In genomic region chr2:173407133-173407532, GRCm38 (mm10) we compare ENCODE assay signal across 9 mouse cellular contexts.
DNase-seq lines count a peak whose midpoint lies in the region; ATAC-seq lines count a peak whose summit lies in the region.
"Had no signal": no experiment of that assay in that cellular context is flagged by ENCODE, and none has a peak within 500 bp of the region (broad histone marks: within the 10 kb centered on the region; RNA-seq: fewer than 3 reads in every experiment).

No protein-coding gene starts in this region.

- no peak overlapping the region for H3K27ac ChIP-seq in kidney, embryonic 16.5 days (ENCODE audit: low read length)
- no peak overlapping the region; the same call in 1 of the 2 replicates for H3K27ac ChIP-seq in hindbrain, embryonic 11.5 days (ENCODE audit: low read depth, low read length)
- no peak overlapping the region for H3K27ac ChIP-seq in lung, embryonic 15.5 days
- peak overlapping the region; percentile 57 for H3K27ac ChIP-seq in neural tube, embryonic 13.5 days (replicated peaks)

- 0 out of 2 replicates have a peak, but pooled peaks cover 5% of the 10 kb centered on the region for H3K27me3 ChIP-seq in kidney, embryonic 16.5 days (ENCODE audit: insufficient read depth, low read length)
- H3K27me3 ChIP-seq in hindbrain, embryonic 11.5 days (ENCODE audit: control insufficient read depth, insufficient read depth, low read length): no peaks in the 10 kb centered on the region; the same call in 1 of the 2 replicates
- no peaks in the 10 kb centered on the region for H3K27me3 ChIP-seq in lung, embryonic 15.5 days
- no peaks in the 10 kb centered on the region for H3K27me3 ChIP-seq in neural tube, embryonic 13.5 days

- no peak overlapping the region for H3K9ac ChIP-seq in kidney, embryonic 16.5 days (replicated peaks; ENCODE audit: low read length)
- no peak overlapping the region for H3K9ac ChIP-seq in hindbrain, embryonic 11.5 days (ENCODE audit: low read depth, low read length)
- H3K9ac ChIP-seq in lung, embryonic 15.5 days: no peak overlapping the region
- no peak overlapping the region for H3K9ac ChIP-seq in neural tube, embryonic 13.5 days

- no peaks in the 10 kb centered on the region for H3K36me3 ChIP-seq in kidney, embryonic 16.5 days (ENCODE audit: insufficient read depth, low read length)
- H3K36me3 ChIP-seq in hindbrain, embryonic 11.5 days (ENCODE audit: control insufficient read depth, insufficient read depth, low read length): no peaks in the 10 kb centered on the region
- H3K36me3 ChIP-seq in lung, embryonic 15.5 days: no peaks in the 10 kb centered on the region
- H3K36me3 ChIP-seq in neural tube, embryonic 13.5 days: no peaks in the 10 kb centered on the region

- H3K9me3 ChIP-seq in kidney, embryonic 16.5 days (ENCODE audit: low read length): no peaks in the 10 kb centered on the region
- H3K9me3 ChIP-seq in hindbrain, embryonic 11.5 days (ENCODE audit: control insufficient read depth, low read length): no peaks in the 10 kb centered on the region
- H3K9me3 ChIP-seq in lung, embryonic 15.5 days: no peaks in the 10 kb centered on the region
- no peaks in the 10 kb centered on the region for H3K9me3 ChIP-seq in neural tube, embryonic 13.5 days

- 69% methylated on average over 3 of the region's 3 CpGs for whole genome bisulfite sequencing in kidney, embryonic 16.5 days
- WGBS in hindbrain, embryonic 11.5 days: 71% methylated on average over 3 of the region's 3 CpGs
- 74% methylated on average over 3 of the region's 3 CpGs for WGBS in lung, embryonic 15.5 days
- WGBS in neural tube, embryonic 13.5 days: 57% methylated on average over 3 of the region's 3 CpGs

- H3K4me2 ChIP-seq in kidney, embryonic 16.5 days (replicated peaks; ENCODE audit: low read depth, low read length): no peak overlapping the region
- no peak overlapping the region for H3K4me2 ChIP-seq in hindbrain, embryonic 11.5 days (replicated peaks; ENCODE audit: low read depth, low read length)
- H3K4me2 ChIP-seq in lung, embryonic 15.5 days: no peak overlapping the region
- H3K4me2 ChIP-seq in neural tube, embryonic 13.5 days: 0 out of 2 replicates have a peak overlapping the region, but pooled peaks have one; percentile 10
- H3K4me2 ChIP-seq: liver, embryonic 11.5 days had no signal

- no peak overlapping the region for H3K4me3 ChIP-seq in kidney, embryonic 16.5 days (ENCODE audit: low read length)
- no peak overlapping the region for H3K4me3 ChIP-seq in hindbrain, embryonic 11.5 days (ENCODE audit: low read depth, low read length)
- no peak overlapping the region for H3K4me3 ChIP-seq in lung, embryonic 15.5 days
- no peak overlapping the region for H3K4me3 ChIP-seq in neural tube, embryonic 13.5 days

- no peak for DNase-seq in kidney, postnatal 10 days
- peak; percentile 24 for DNase-seq in hindbrain, embryonic 11.5 days (ENCODE audit: low spot score)
- DNase-seq in cerebellum, adult 8-10 months: no peak
- no peak for DNase-seq in adrenal gland, adult (ENCODE audit: inconsistent age in 2 of 2, low spot score in 1 of 2)

- peaks cover 24% of the 10 kb centered on the region for H3K4me1 ChIP-seq in kidney, embryonic 16.5 days (ENCODE audit: insufficient read depth, low read length)
- H3K4me1 ChIP-seq in hindbrain, embryonic 11.5 days (replicated peaks; ENCODE audit: control insufficient read depth, insufficient read depth, low read length): peaks cover 4% of the 10 kb centered on the region; the same call in 1 of the 2 replicates
- H3K4me1 ChIP-seq in lung, embryonic 15.5 days: peaks cover 22% of the 10 kb centered on the region
- H3K4me1 ChIP-seq in neural tube, embryonic 13.5 days (replicated peaks): peaks cover 41% of the 10 kb centered on the region

- ATAC-seq in kidney, embryonic 16.5 days (ENCODE audit: low FRiP score, low TSS enrichment): 0 out of 2 replicates have a peak, but pooled peaks have one; percentile 10
- ATAC-seq in hindbrain, embryonic 11.5 days (ENCODE audit: low FRiP score): peak; percentile 36
- peak; percentile 13; the same call in 1 of the 2 replicates for ATAC-seq in lung, embryonic 15.5 days (ENCODE audit: borderline replicate concordance, extremely low read depth, low FRiP score, low TSS enrichment)
- peak; percentile 71 for ATAC-seq in neural tube, embryonic 13.5 days (ENCODE audit: low read depth)
- no peak for ATAC-seq in inflammation-experienced regulatory T-cells, adult 6 months
